Mouse (Mus musculus): ENCODE results near the gene Sec31b. TPM values are rescaled to one million over a fixed set of nuclear protein-coding genes. Genes with fewer than 3 reads are reported as not detected.

Sec31b gene
- 0.11 and 2.4 TPM in 2 replicates for polyA plus RNA-seq (2012; ENCODE audit: low replicate concordance)

GRCm38 (mm10) chr19:44545321-44546041, at the start of gene Sec31b:
Gene Sec31b, minus strand, starts transcription at chr19:44545864.

DNA sequence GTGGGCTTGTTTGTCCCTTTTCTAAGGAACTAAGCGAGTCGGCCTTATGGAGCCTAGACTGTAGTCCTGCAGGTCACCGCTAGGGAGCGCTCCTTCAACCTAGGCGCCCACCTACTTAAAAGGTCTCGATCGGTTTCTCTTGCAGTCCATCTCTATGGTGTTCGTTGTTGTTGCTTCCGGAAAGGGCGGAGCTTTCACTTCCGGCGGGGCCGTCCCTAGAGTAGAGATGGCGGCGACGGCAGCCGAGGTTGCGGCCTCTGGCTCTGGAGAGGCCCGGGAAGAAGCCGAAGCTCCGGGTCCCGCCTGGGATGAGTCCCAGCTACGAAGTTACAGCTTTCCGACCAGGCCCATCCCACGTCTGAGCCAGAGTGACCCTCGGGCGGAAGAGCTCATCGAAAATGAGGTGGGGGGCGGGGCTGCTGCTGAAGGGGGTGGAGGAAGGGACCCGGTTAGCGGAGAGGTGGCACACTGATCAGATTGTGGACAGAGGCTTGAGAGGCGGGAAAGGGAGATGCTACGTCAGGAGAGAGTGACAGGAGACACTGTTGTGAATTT, 17.1 kb upstream of the Sec31b start, which contains the start of gene Hif1an:
Gene Hif1an (plus strand): TSS at position 199 of the 555 bp plus-strand sequence.

GRCm38 (mm10) chr19:44554861-44555590, 9.4 kb upstream of the Sec31b start, which contains the start of gene Ndufb8:
Gene Ndufb8, minus strand, starts transcription at chr19:44555440.

GRCm38 (mm10) chr19:44552731-44553130, 7.1 kb upstream of the Sec31b start, which contains the start of gene Gm20538:
Gene Gm20538, minus strand, starts transcription at chr19:44552831.

GRCm38 (mm10) chr19:44493128-44493527, 52.5 kb downstream of the Sec31b start, which contains the start of gene Wnt8b:
Gene Wnt8b, plus strand, starts transcription at chr19:44493472.

Other genes starting within 250 kb of the Sec31b start
- gene Scd4, start 212.8 kb downstream of the Sec31b start, polyA plus RNA-seq (2012; ENCODE audit: low replicate concordance): not detected in 2 replicates
- 48.5 and 51.4 TPM in 2 replicates for gene Scd1, start 138.0 kb downstream of the Sec31b start, polyA plus RNA-seq (2012; ENCODE audit: low replicate concordance)
- not detected in 2 replicates for gene Wnt8b, start 52.4 kb downstream of the Sec31b start, polyA plus RNA-seq (2012; ENCODE audit: low replicate concordance)
- not detected in 2 replicates for gene Gm20538, start 7.0 kb upstream of the Sec31b start, polyA plus RNA-seq (2012; ENCODE audit: low replicate concordance)
- 86.9 and 122 TPM in 2 replicates for gene Ndufb8, start 9.6 kb upstream of the Sec31b start, polyA plus RNA-seq (2012; ENCODE audit: low replicate concordance)
- gene Hif1an, start 17.0 kb upstream of the Sec31b start, polyA plus RNA-seq (2012; ENCODE audit: low replicate concordance): 13.1 and 15.6 TPM in 2 replicates
- not detected in 2 replicates for gene Pax2, start 210.2 kb upstream of the Sec31b start, polyA plus RNA-seq (2012; ENCODE audit: low replicate concordance)